Mouse (Mus musculus) spleen, embryonic (tissue): ENCODE results near the gene Ubxn2a.
"Not testable (repeated sequence)": the region's sequence is repeated elsewhere in the genome, so short reads cannot be mapped to it uniquely, and the experiment has no call there.

Experiments used
- CTCF ChIA-PET: fragments of 350-600 bp; sonication (Branson Sonifier 250); formaldehyde crosslinking; loops from one replicate; lab custom pipeline; 2022; lab: Charles Lee

Gene Ubxn2a

DNA sequence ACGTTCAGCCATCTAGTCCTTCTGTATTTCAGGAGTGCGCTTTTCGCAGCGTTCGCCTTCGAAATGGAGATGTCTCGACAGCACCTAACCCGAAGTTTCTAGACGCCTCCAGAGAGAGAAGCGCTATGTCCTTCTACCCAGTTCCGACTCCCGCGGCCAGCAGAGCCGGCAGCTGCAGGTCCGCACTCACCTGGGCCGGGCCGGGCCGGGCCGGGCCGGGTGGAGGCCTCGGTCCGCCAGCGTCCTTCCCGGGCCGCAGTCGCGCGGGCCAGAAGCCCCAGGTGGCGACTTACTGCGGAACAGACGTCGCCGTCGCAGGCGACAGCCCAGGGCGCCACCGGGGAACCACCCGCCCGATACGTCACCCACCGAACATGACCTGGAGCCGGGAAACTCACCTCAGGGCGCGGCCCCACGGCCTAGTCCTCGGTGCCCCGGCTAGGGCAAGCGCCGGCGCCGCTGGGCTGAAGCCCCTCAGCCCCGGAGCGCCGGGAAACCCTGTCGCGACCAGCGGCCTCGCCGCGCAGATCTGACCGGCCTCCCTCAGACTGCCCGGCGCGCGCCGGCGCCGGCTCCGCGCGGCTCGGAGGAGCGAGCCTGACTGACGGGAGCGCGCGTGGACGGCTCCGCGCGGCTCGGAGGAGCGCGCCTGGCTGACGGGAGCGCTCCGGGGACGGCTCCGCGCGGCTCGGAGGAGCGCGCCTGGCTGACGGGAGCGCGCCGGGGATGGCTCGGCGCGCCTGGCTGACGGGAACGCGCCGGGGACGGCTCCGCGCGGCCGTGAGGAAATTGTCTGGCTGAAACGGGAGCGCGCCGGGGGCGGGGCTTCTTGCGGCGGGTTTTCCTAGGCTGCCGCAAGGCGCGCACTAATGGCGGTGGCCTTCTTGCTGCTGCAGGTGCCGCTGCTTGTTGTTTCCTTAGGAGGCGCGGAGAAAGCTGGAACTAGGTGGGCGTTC, at the start of gene Ubxn2a:
Gene Ubxn2a, minus strand, starts transcription at position 755 of the 956 bp plus-strand sequence.
- CTCF ChIA-PET = no interaction called here

DNA sequence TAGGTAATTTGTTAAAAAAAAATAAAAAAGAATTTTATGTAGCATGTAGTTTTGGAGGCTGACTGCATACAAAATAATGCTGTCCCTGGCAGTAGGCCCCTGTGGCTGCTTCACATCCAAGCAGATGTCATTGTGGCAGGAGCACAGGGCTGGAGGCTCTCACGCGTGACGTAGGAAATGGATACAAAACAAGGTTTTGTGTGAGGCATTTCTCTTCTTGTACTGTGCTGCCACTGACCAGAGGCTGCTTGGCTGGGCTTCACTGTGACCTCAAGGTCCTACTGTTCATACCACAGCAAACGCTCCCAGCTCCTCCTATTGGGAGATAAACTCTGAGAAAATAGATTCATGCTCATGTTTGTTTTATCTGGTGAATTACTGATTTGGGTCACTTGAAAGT, 45.7 kb upstream of the Ubxn2a start:
- CTCF ChIA-PET = interaction anchor here (1.0 kb wide), 1 partner anchor 11 kb away, joined by 3 read pairs; no protein-coding TSS in a partner anchor

DNA sequence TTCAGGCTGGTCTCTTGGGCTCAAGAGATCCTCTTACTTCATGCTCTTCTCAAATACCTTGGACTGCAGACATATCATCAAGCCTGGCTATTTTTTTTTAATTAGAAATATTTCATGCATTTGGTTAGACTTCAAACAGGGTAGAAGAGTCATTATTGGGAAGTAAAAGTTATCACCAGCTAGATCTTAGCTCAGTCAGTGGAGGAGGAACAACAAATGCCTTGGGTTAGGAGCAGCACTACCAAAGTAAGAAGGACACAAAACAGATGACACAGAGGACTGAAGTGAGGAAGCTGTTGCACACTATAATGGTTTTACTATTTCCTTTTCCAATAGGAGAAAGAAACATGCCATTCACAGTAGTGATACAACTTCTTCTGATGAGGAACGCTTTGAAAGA, 44.8 kb upstream of the Ubxn2a start:
- CTCF ChIA-PET = interaction anchor here (1.0 kb wide), 1 partner anchor 12 kb away, joined by 3 read pairs; no protein-coding TSS in a partner anchor

DNA sequence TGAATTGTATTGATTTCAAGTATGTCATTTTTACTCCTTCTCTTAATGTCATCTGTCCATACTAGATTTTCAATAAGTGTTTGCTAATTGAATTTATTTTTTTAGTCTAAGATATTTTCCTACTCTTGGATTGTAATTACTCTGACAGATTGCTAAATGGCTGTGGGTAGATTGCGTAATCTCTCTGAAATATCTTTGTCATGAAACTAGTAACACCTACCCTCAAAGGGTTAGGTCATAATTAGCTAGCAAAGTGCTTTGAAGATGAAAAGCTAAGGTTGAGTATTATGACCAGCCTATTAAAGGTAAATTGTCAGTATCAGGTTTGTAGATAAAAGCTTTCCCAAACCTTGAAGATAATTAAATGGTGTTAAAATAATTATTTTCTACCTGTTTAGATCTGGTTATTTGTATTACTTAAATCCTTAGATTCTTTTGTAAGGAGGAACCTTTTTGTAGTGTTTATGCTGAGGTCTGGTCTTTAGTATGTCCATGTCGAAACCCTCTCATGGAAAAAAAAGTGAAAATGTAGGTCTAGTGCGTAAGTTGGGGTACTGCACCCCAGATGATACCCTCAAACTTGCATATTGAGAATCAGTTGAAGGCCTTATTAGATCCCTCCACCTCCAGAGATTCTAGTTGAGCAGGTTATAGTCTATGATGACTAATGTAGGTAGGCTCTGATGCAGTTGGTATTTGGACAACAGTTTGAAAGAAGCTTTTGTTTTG, 23.5 kb upstream of the Ubxn2a start:
- CTCF ChIA-PET = no interaction called here

DNA sequence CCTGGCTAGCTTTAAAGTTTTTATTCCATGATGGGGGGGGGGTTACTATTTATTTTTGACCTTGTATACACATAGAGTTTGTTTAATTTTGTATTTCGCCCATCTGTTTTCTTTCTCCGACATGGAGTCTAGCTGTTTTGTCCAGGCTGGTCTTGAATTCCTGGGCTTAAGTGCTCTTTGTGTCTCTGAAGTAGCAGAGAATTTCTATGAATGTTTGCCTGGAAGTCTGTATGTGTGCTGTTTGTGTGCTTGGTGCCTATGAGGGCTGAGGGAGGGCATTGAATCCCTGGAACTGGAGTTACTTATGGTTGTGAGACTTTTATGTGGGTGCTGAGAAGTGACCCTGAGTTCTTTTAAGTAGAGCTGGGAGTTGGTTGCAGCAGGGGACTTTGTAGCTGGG, 20.7 kb upstream of the Ubxn2a start:
- CTCF ChIA-PET = interaction anchor here (0.6 kb wide), 1 partner anchor 1132 kb away, joined by 6 read pairs; no protein-coding TSS in a partner anchor

DNA sequence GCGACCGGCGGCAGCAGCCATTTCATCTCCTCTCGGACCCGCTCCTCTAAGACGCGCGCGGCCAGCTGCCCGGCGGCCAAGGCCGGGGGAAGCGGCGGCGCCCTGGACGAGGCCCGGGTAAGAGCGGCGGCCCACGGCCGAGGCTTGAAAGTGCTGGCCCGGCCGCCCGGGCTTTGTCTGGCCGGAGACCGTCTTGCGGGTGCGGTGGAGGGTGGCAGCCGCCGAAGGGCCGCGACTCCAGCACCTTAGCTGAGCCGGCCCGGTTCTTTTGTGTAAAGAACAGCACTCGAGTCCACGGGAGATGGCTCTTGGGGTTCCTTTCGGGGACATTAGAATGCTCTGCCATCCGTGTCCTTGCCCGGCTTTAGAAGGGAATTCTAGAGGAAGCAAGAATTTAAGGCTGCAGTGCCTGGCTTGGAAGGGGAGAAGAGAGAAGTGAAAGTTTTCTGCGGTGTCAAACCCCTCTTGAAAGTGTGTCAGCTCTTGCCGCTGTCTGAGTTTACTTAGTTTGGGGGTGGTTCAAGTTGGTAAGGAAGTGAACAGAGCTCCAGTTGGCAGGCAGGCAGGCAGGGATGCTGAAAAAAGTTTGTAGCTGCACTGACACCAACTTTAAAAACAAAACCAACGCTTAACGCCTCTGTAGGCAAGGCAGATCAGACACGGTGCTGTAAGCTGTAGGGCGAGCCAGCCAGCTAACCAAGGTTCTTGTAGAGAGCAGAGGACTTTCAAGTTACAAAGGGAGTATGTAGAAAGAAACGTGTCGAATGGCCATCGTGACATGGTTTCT, 10.5 kb upstream of the Ubxn2a start:
- CTCF ChIA-PET = interaction anchor here (0.9 kb wide), 1 partner anchor 12 kb away, joined by 3 read pairs; no protein-coding TSS in a partner anchor

DNA sequence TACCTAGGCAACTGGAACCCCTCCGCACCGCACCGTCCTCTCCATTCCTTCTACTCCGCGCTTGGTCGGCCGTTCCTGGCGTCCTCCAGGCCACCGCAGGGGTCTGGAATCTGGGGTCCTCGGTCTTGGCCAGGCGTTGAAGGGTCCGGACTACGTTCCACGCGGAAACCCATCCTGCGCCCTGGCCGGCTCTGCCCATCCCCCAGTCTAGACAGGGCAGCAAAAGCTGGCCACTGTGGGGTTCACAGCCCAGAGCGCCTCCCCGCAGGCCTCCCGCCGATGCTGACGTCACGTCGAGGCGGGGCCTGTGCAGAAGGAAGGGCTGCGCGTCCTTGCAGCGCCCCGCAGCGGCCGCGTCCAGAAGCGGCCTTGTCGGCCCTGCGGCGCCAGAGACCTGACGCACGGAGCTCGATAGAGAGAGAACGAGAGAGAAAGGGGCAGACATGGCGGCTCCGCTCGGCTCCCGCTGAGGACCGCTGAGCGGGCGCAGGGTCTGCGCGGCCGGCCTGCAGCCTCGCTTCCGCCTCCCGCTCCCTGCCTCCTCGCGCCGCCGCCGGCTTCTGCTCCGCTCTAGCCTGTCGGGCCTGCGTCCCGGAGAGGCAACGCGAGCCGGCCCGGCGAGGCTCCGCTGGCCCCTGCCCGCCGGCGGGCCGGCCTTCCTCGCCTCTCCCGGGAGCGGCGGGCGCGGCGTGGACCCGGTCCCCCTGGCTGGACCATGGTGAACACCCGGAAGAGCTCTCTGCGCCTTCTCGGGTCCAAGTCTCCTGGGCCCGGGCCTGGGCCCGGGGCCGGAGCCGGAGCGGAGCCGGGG, 9.7 kb upstream of the Ubxn2a start, which contains the start of gene Atad2b:
Gene Atad2b, plus strand, starts transcription at position 360 of the 811 bp plus-strand sequence.
- CTCF ChIA-PET = interaction anchor here (0.9 kb wide), 1 partner anchor 11 kb away, joined by 3 read pairs; no protein-coding TSS in a partner anchor

DNA sequence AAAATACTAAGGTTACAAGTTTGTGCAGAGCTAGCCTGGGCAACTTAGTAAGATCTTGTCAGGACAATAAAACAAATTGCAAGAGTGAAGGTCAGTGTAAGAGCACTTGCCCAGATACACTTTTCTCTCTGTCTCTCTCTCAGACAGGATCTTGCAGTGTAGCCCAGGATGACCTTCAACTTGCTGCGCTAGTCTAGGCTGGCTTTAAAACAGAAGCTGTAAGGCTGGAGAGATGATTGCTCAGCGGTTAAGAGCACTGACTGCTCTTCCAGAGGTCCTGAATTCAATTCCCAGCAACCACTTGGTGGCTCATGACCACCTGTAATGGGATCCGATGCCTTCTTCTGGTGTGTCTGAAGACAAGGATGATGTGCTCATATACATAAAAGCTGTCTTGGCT, 7.4 kb upstream of the Ubxn2a start:
- CTCF ChIA-PET = interaction anchor here (0.7 kb wide), 1 partner anchor 29 kb away, joined by 4 read pairs; no protein-coding TSS in a partner anchor

DNA sequence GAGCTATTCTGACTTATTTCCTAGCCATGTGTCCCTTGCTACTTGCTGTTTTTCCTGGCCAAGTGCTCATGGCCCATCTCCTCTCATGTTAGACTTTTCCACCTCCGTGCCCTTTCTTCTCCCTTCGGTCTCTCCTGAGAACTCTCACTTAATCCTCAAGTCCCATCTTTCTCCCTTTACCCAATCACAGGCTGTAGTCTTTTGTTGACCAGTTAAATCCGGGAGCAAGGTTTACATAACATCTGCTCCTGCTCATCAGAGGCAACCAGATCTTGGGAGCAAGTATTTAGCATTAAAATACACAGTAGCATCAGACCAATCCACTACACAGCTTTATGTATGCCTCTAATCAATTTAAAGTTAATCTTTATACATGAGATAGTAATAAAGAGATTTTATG, 6.9 kb upstream of the Ubxn2a start:
- CTCF ChIA-PET = interaction anchor here (0.7 kb wide), 1 partner anchor 28 kb away, joined by 4 read pairs; no protein-coding TSS in a partner anchor

DNA sequence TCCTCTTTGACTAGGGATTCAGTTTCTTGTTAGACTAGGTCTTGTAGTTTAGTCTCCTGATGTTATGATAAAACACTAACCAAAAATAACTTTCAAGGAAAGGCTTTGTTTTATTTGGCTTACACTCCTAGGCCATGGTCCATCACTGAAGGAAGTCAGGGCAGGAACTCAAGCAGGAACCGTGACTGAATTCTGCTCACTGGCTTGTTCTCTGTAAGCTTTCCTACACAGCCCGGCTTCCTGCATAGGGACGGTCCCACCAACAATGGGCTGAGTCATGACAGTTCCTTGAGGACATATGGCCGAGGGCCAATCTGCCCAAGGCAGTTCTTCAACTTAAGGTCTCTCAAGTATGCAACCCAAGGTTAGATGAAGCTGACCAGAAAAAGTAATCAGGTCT, 4.2 kb upstream of the Ubxn2a start:
- CTCF ChIA-PET = interaction anchor here (0.6 kb wide), 1 partner anchor 973 kb away, joined by 3 read pairs; no protein-coding TSS in a partner anchor

DNA sequence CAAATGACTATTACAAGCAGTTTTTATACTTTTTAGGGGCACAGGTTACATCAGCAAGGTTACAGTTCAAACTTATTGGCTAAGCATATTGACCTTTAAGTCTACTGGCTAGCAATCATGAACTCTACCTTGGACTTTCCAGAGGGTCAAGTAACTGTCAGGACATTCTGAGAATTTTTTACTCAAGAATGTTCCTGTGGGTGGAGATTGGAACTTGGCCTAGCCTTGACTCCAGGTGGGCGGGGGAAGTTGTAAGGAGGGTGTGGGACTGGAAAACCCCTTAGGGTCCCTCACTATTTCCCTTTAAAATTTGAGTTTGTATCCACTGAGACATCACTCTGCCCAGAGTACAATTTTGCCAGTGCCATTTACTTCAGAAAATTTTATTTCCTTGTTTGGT, 3.0 kb upstream of the Ubxn2a start:
- CTCF ChIA-PET = not testable (repeated sequence)

DNA sequence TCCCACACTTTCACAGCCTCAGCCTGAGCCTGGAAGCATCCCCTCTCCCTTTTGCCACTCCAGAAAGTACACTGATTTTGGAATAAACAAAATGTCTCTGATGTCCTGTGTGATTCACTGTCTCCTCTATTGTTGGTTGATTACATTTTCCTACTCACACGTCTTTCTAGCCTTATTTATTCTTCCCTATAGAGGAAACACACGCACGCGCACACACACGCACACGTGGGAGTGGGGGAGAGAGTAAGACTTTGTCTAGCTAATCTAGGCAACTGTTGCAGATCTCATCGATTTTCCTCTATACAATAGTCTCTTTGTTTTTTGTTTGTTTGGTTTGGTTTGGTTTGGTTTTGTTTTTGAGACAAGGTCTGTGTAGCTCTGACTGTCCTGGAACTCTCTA, 886 bp upstream of the Ubxn2a start:
- CTCF ChIA-PET = interaction anchor here (0.6 kb wide), 1 partner anchor 52 kb away, joined by 5 read pairs; no protein-coding TSS in a partner anchor

DNA sequence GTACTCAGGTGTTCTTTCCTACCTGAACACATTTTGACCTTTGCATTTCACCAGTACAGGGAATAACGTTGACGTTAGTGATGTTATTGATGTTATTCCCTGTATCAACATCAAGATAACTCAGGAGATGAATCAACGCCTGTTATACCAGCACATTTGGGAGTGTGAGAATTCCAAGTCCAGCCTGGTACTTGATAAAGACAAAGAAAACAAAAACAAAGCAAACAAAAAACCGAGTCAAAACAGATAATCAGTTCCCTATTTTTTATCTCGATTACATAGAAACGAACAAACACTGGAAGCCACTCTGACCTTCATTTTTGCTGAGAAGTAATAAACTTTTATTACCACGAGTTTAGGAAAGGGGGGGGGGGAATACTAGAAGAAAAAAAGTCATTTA, 1.0 kb downstream of the Ubxn2a start:
- CTCF ChIA-PET = interaction anchor here (0.8 kb wide), 1 partner anchor 11 kb away, joined by 3 read pairs; the partner anchor contains the start of gene Atad2b

DNA sequence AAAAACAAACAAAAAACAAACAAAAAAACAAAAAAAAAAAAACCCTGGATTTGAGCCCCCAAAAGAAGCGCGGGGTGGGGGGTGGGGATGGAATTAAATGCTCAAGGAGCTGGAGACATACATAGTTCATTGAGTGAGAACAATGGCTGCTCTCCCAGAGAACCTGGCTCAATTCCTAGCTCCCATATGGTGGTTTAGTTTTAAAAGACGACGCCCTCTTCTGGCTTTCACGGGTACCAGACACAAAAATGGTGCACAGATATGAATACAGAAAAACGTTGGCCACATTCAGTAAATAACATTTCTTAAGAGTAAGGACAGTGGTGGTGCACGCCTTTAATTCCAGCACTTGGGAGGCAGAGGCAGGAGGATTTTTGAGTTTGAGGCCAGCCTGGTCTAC, 1.6 kb downstream of the Ubxn2a start:
- CTCF ChIA-PET = interaction anchor here (0.6 to 0.8 kb wide), 2 partner anchors 11 to 32 kb away, joined by 3 read pairs; partner anchors contain the start of genes Atad2b and Mfsd2b

DNA sequence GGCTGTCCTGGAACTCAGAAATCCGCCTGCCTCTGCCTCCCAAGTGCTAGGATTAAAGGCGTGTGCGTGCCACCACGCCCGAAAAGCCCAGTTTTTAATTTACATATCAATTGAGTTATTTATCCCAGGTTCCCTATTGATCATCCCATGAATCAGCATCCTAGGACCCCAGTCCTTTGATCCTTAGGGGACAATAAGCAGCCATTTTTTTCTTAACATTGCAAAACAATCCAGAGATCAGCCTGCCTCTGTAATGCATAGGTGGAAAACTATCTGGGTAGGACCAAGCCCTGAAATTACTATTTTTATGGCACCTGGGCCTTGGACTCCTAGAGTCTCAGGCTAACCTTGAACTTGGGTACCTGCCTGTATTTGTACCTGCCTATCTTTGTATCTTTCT, 9.5 kb downstream of the Ubxn2a start:
- CTCF ChIA-PET = no interaction called here

DNA sequence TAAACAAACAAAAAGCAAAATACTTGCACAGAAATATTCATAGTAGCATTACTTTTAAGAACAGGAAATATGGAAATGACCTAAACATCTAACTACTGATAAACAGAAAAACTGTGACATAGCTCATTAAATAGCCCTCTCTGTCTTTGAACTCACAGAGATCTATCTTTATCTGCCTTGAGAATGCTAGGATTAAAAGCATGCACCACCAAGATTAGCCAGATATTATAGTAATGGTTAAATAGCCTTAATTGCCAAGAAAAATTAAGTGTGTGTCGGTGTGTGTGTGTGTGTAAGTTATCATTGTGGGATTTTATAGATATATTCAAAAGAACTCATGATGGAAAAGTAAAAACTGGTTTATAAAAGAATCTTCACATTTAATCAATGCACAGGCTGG, 17.6 kb downstream of the Ubxn2a start:
- CTCF ChIA-PET = no interaction called here

DNA sequence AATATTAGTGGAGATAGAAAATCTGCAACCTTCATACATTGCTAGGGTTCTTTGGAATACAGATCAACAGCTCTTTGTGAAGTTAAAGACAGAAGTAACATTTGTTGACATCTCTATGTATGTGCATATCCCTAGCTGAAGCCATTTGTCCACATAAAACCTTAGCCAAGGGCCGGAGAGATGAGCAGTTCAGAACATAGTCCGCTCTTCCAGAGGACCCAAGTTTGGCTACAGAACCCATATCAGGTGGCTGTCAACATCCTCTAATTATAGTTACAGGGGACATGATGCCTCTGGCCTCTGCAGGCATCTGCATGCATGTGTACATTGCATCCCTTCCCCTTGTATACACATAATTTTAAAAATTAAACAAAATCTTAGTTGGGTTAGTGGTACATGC, 18.3 kb downstream of the Ubxn2a start:
- CTCF ChIA-PET = no interaction called here

DNA sequence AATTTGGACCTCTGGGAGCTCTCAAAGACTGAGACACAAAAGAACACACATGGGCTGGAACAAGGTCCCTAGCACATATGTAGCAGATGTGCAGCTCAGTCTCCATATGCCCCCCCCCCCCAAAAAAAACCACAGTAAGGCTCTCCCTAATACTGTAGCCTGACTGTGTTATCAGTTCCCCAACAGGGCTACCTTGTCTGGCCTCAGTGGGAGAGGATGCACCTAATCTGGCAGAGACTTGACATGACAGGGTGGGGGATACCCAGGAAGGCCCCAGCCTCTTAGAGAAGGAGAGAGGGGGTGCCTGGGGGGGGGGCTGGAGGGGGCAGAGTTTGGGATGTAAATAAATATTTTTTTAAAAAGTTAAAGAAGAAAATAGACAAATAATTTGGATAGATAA, 18.8 kb downstream of the Ubxn2a start:
- CTCF ChIA-PET = interaction anchor here (0.6 kb wide), 1 partner anchor 71 kb away, joined by 3 read pairs; the partner anchor contains the start of gene Sf3b6

DNA sequence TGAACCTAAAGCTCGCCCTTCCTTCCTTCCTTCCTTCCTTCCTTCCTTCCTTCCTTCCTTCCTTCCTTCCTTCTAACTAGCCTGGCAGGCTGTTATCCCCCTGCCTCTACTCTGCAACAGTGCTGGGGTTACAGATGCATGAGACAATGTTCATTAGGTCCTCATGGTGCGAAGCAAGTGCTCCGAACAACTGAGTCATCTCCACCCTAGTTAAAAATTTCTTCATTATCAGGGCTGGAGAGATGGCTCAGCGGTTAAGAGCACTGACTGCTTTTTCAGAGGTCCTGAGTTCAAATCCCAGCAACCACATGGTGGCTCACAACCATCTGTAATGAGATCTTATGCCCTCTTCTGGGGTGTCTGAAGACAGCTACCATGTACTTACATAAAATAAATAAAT, 20.9 kb downstream of the Ubxn2a start:
- CTCF ChIA-PET = interaction anchor here (0.6 kb wide), 1 partner anchor 28 kb away, joined by 4 read pairs; no protein-coding TSS in a partner anchor

DNA sequence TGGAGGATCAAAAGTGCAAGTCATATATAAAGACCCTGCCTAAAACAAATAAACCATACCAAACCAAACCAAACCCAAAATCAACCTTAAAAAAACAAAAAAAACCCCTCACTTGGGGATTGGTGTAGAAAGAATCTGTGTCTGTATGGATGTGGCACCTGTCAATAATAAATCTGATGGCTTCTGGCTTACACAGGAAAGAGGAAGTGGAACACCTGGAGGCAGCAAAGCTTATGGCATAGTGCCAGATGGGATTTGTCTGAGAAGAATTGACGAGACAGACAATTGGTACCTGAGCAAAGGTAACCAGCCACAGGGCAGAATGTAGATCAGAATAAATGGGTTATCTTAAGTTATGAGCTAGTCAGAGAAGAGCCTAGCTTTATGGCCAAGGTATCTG, 22.4 kb downstream of the Ubxn2a start:
- CTCF ChIA-PET = interaction anchor here (0.7 kb wide), 1 partner anchor 29 kb away, joined by 4 read pairs; no protein-coding TSS in a partner anchor
